Mouse (Mus musculus) heart, postnatal 0 days (tissue): ENCODE results near the gene Gatad2a. TPM values are rescaled to one million over a fixed set of nuclear protein-coding genes. Genes with fewer than 3 reads are reported as not detected.

Experiments used
- ATAC-seq: fragments of 200-750 bp; cut with Nextera tagmentation; 2 replicates; pipeline ENCODE4 v1.8.0; 2017; ENCODE audit warnings: low read depth, moderate number of reproducible peaks, moderate library complexity; ENCODE audit not compliant: insufficient read depth
- DNase-seq: peaks from one replicate; pipeline ENCODE4 v3.0.0-alpha.2; 2016; ENCODE audit warnings: low spot score
- H3K27ac ChIP-seq: fragments of 300-500 bp; sonication (generic); 2 replicates; pipeline ENCODE4 v1.5.1; 2014; ENCODE audit warnings: low read depth, mild to moderate bottlenecking
- H3K27me3 ChIP-seq: fragments of 300-500 bp; sonication (generic); 2 replicates; pipeline ENCODE4 v1.6.1; 2014; ENCODE audit warnings: low read length, mixed read lengths; ENCODE audit not compliant: control insufficient read depth, insufficient read depth
- H3K36me3 ChIP-seq: fragments of 300-500 bp; sonication (generic); replicated peaks from 2 replicates; pipeline ENCODE4 v1.6.1; 2014; ENCODE audit warnings: low read length, mixed read lengths; ENCODE audit not compliant: control insufficient read depth, insufficient read depth
- H3K4me1 ChIP-seq: fragments of 300-500 bp; sonication (generic); 2 replicates; pipeline ENCODE4 v1.6.1; 2014; ENCODE audit warnings: antibody characterized with exemption; ENCODE audit not compliant: control insufficient read depth, insufficient read depth
- H3K4me2 ChIP-seq: fragments of 300-500 bp; sonication (generic); 2 replicates; pipeline ENCODE4 v1.6.1; 2014; ENCODE audit warnings: low read depth, mild to moderate bottlenecking, low read length, moderate library complexity
- H3K4me3 ChIP-seq: fragments of 300-500 bp; sonication (generic); 2 replicates; pipeline ENCODE4 v1.5.1; 2014; ENCODE audit warnings: low read depth, low read length
- H3K9ac ChIP-seq: fragments of 300-500 bp; sonication (generic); replicated peaks from 2 replicates; pipeline ENCODE4 v1.6.1; 2014; ENCODE audit warnings: low read depth, low read length, mixed read lengths
- H3K9me3 ChIP-seq: fragments of 300-500 bp; sonication (generic); replicated peaks from 2 replicates; pipeline ENCODE4 v1.6.1; 2016; ENCODE audit warnings: low read length; ENCODE audit not compliant: control insufficient read depth
- CTCF ChIP-seq: IDR thresholded peaks from 2 replicates; pipeline ENCODE4 v1.5.1; 2016; ENCODE audit warnings: antibody characterized with exemption, control low read depth, low read depth
- EP300 ChIP-seq: IDR thresholded peaks from 2 replicates; pipeline ENCODE4 v1.6.1; 2016; ENCODE audit warnings: antibody characterized with exemption, low read depth
- WGBS: fragments of 180-500 bp; shearing (Covaris S2); extraction: QIAGEN DNeasy Blood & Tissue Kit; methylation state at CpG from one replicate; pipeline ENCODE4 v1.1.7; 2014; 5-methylcytosine and 5-hydroxymethylcytosine counted together
- polyA plus RNA-seq: library from polyadenylated mRNA; unstranded; fragments of >200 nt; fragmentation: Nextera tagmentation; extraction: Ambion mirVana; gene quantifications from 2 replicates; pipeline ENCODE4 v1.2.1, GENCODE M21; 2015
- total RNA-seq: library from RNA; depleted of rRNA; stranded (reverse); fragments of >200 nt; gene quantifications from 2 replicates; pipeline ENCODE4 v1.2.3, GENCODE M21; 2014; ENCODE audit warnings: low replicate concordance

Gene Gatad2a
- total and polyA plus RNA-seq, 2 experiments from 2014 or later = 18.9 to 26.9 TPM

GRCm38 (mm10) chr8:69974194-69974614, 22.0 kb downstream of the Gatad2a start:
- Histone ChIP-seq H3K4me1 (peaks cover 39% of the 10 kb centered on the region), H3K9me3 (no peaks in the 10 kb centered on the region), H3K4me3 (peak overlapping the region; percentile 89), H3K9ac (peak overlapping the region; percentile 95), H3K4me2 (peak overlapping the region; percentile 78), H3K27ac (peak overlapping the region; percentile 90), H3K27me3 (no peaks in the 10 kb centered on the region), H3K36me3 (no peaks in the 10 kb centered on the region)
- WGBS = 1% methylated on average over 30 of the region's 50 CpGs
- TF ChIP-seq CTCF (no peak), EP300 (no peak)
- ATAC-seq (peak; percentile 96), DNase-seq (peak; percentile 92)

DNA sequence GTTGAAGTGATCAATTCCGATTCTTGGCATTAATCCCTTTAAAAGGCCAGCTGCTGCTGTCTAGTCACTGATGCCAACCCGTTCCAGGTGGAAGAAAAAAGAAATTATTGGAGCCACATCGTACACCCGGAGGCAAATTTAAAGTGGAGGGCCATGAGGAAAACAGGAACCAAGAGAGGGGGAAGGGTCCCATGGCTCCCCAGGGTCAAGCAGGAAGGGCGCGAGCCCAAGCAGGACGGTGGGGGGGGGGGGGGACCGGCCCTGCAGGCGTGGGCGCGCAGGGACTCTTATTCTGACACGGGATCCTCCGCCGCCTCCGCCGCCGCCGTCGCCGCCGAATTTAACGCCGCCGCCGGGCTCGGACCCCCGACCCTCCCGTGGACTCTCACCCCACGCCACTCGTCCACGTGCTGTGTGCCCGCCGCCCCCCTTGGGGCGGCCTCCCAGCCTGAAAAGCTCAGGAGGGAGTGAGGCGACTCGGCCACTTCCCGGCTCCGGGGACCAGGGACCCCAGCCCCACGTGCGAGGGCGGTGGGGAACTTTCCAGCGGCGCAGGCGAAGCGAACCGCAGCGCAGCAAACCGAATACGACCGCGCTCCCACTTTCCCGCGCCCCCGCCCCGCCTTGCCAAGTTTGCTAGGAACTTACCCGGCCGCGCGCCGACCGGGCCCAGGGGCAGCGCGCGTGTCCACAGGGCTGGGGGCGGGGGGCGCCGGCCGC, 22.6 kb downstream of the Gatad2a start:
- TF ChIP-seq EP300 (no peak), CTCF (no peak)
- no peaks in the 10 kb centered on the region for H3K9me3 ChIP-seq
- peak overlapping the region; percentile 78 for H3K4me2 ChIP-seq
- no peak for DNase-seq
- ATAC-seq = peak; percentile 27
- no peaks in the 10 kb centered on the region for H3K27me3 ChIP-seq
- H3K9ac ChIP-seq = peak overlapping the region; percentile 95
- WGBS = under 1% methylated on average over 47 of the region's 68 CpGs
- H3K4me3 ChIP-seq = peak overlapping the region; percentile 89
- peak overlapping the region; percentile 90 for H3K27ac ChIP-seq
- H3K4me1 ChIP-seq = peaks cover 40% of the 10 kb centered on the region
- no peaks in the 10 kb centered on the region for H3K36me3 ChIP-seq

- peak overlapping the region; percentile 89 for H3K4me3 ChIP-seq
- H3K36me3 ChIP-seq = no peaks in the 10 kb centered on the region
- no peaks in the 10 kb centered on the region for H3K27me3 ChIP-seq
- H3K4me2 ChIP-seq = peak overlapping the region; percentile 78
- WGBS = 10% methylated on average over 7 of the region's 7 CpGs
- TF ChIP-seq CTCF (no peak), EP300 (no peak)
- no peaks in the 10 kb centered on the region for H3K9me3 ChIP-seq
- H3K4me1 ChIP-seq = peaks cover 40% of the 10 kb centered on the region
- no peak overlapping the region; the same call in 1 of the 2 replicates for H3K27ac ChIP-seq
- ATAC-seq (no peak), DNase-seq (no peak)
- peak overlapping the region; percentile 95 for H3K9ac ChIP-seq
These were observed 23.1 kb downstream of the Gatad2a start for GRCm38 (mm10) chr8:69973063-69973441.

GRCm38 (mm10) chr8:69970880-69971279, 25.3 kb downstream of the Gatad2a start:
- Histone ChIP-seq H3K27ac (no peak overlapping the region), H3K27me3 (no peaks in the 10 kb centered on the region), H3K4me2 (no peak overlapping the region), H3K9ac (no peak overlapping the region), H3K36me3 (no peaks in the 10 kb centered on the region), H3K9me3 (no peaks in the 10 kb centered on the region), H3K4me3 (no peak overlapping the region), H3K4me1 (peaks cover 47% of the 10 kb centered on the region)
- 71% methylated on average over 2 of the region's 2 CpGs for WGBS
- TF ChIP-seq CTCF (no peak), EP300 (no peak)
- DNase-seq = no peak
- ATAC-seq = no peak

GRCm38 (mm10) chr8:69967291-69967933, 28.8 kb downstream of the Gatad2a start:
- no peaks in the 10 kb centered on the region for H3K36me3 ChIP-seq
- DNase-seq = no peak
- 37% methylated on average over 4 of the region's 4 CpGs for WGBS
- peaks cover 38% of the 10 kb centered on the region for H3K4me1 ChIP-seq
- H3K9ac ChIP-seq = no peak overlapping the region
- ATAC-seq = no peak
- H3K4me3 ChIP-seq = no peak overlapping the region
- H3K27ac ChIP-seq = no peak overlapping the region
- no peak overlapping the region for H3K4me2 ChIP-seq
- H3K9me3 ChIP-seq = no peaks in the 10 kb centered on the region
- H3K27me3 ChIP-seq = no peaks in the 10 kb centered on the region
- TF ChIP-seq EP300 (no peak), CTCF (no peak)
